Mouse (Mus musculus): ENCODE measurements at regions not wholly inside any gene's neighbourhood (a gene's known extent, or its start where the extent isn't known, plus 50 kb on each side); places are given as distances from the start of the nearest gene placed in this dataset.

GRCm38 (mm10) chr17:82731561-82731960, 483.5 kb upstream of the Pkdcc start:
- DNase-seq = peak; percentile 1 to 5

- no peak for DNase-seq
These were observed 472.6 kb upstream of the Pkdcc start for GRCm38 (mm10) chr17:82742445-82742844.

GRCm38 (mm10) chr17:82757400-82757799, 457.7 kb upstream of the Pkdcc start:
- DNase-seq = no peak

GRCm38 (mm10) chr17:82779096-82779495, 436.0 kb upstream of the Pkdcc start:
- no peak for DNase-seq

GRCm38 (mm10) chr17:82822129-82822528, 393.0 kb upstream of the Pkdcc start:
- DNase-seq = no peak

- DNase-seq = no peak
These were observed 391.0 kb upstream of the Pkdcc start for GRCm38 (mm10) chr17:82824057-82824456.

- no peak for DNase-seq
These were observed 390.5 kb upstream of the Pkdcc start for GRCm38 (mm10) chr17:82824619-82825018.

GRCm38 (mm10) chr17:82827170-82827569, 387.9 kb upstream of the Pkdcc start:
- DNase-seq = no peak

GRCm38 (mm10) chr17:82827841-82828240, 387.3 kb upstream of the Pkdcc start:
- no peak for DNase-seq

GRCm38 (mm10) chr17:82828434-82828997, 386.6 kb upstream of the Pkdcc start:
- DNase-seq = no peak

- no peak for DNase-seq
These were observed 385.7 kb upstream of the Pkdcc start for GRCm38 (mm10) chr17:82829415-82829814.

- DNase-seq = no peak
These were observed 380.9 kb upstream of the Pkdcc start for GRCm38 (mm10) chr17:82834177-82834576.

GRCm38 (mm10) chr17:82836115-82836514, 379.0 kb upstream of the Pkdcc start:
- no peak for DNase-seq

GRCm38 (mm10) chr17:82846776-82847494, 368.2 kb upstream of the Pkdcc start:
- no peak for DNase-seq

GRCm38 (mm10) chr17:82857199-82858147, 357.6 kb upstream of the Pkdcc start:
- DNase-seq = peak; percentile 52 to 54

GRCm38 (mm10) chr17:82860391-82860790, 354.7 kb upstream of the Pkdcc start:
- DNase-seq = no peak

- DNase-seq = no peak
These were observed 354.1 kb upstream of the Pkdcc start for GRCm38 (mm10) chr17:82860966-82861365.

GRCm38 (mm10) chr17:82877131-82877530, 338.0 kb upstream of the Pkdcc start:
- DNase-seq = no peak

- DNase-seq = no peak
These were observed 314.5 kb upstream of the Pkdcc start for GRCm38 (mm10) chr17:82900602-82901001.

GRCm38 (mm10) chr17:82901098-82901891, 313.8 kb upstream of the Pkdcc start:
- DNase-seq = no peak

GRCm38 (mm10) chr17:82904961-82905360, 310.1 kb upstream of the Pkdcc start:
- DNase-seq = no peak

GRCm38 (mm10) chr17:82905483-82905882, 309.6 kb upstream of the Pkdcc start:
- DNase-seq = no peak

GRCm38 (mm10) chr17:82909189-82909588, 305.9 kb upstream of the Pkdcc start:
- DNase-seq = no peak

Measured in cerebellum, adult 18-20 months (tissue).